Mouse (Mus musculus) kidney, postnatal 0 days (tissue): Measurements from ENCODE around the gene Slc26a8. TPM values are rescaled to one million over a fixed set of nuclear protein-coding genes. Genes with fewer than 3 reads are reported as not detected.

ENCODE experiments used
- ATAC-seq: fragments of 200-750 bp; cut with Nextera tagmentation; replicated peaks from 2 replicates; pipeline ENCODE4 v1.8.0; 2017; ENCODE audit warnings: low read depth, moderate number of reproducible peaks, moderate TSS enrichment, moderate library complexity; ENCODE audit not compliant: low FRiP score
- DNase-seq: peaks from one replicate; pipeline ENCODE4 v3.0.0-alpha.2; 2016; ENCODE audit warnings: low spot score
- H3K27ac ChIP-seq: fragments of 300-500 bp; sonication (generic); 2 replicates; pipeline ENCODE4 v1.5.1; 2014; ENCODE audit warnings: mild to moderate bottlenecking
- H3K27me3 ChIP-seq: fragments of 300-500 bp; sonication (generic); 2 replicates; pipeline ENCODE4 v1.6.1; 2014; ENCODE audit warnings: low read length, mixed read lengths; ENCODE audit not compliant: insufficient read depth
- H3K36me3 ChIP-seq: fragments of 300-500 bp; sonication (generic); 2 replicates; pipeline ENCODE4 v1.6.1; 2014; ENCODE audit warnings: low read length, mixed read lengths; ENCODE audit not compliant: insufficient read depth
- H3K4me1 ChIP-seq: fragments of 300-500 bp; sonication (generic); replicated peaks from 2 replicates; pipeline ENCODE4 v1.6.1; 2014; ENCODE audit warnings: antibody characterized with exemption, low read length, mixed read lengths; ENCODE audit not compliant: insufficient read depth
- H3K4me2 ChIP-seq: fragments of 300-500 bp; sonication (generic); 2 replicates; pipeline ENCODE4 v1.6.1; 2014; ENCODE audit warnings: mild to moderate bottlenecking, low read length, moderate library complexity, mixed read lengths
- H3K4me3 ChIP-seq: fragments of 300-500 bp; sonication (generic); replicated peaks from 2 replicates; pipeline ENCODE4 v1.5.1; 2014; ENCODE audit warnings: low read depth, low read length
- H3K9ac ChIP-seq: fragments of 300-500 bp; sonication (generic); 2 replicates; pipeline ENCODE4 v1.6.1; 2014; ENCODE audit warnings: low read depth, low read length
- H3K9me3 ChIP-seq: fragments of 300-500 bp; sonication (generic); replicated peaks from 2 replicates; pipeline ENCODE4 v1.6.1; 2016; ENCODE audit warnings: low read length, inconsistent platforms, mixed read lengths
- CTCF ChIP-seq: IDR thresholded peaks from 2 replicates; pipeline ENCODE4 v1.5.1; 2016; ENCODE audit warnings: antibody characterized with exemption, low read depth, mild to moderate bottlenecking, moderate library complexity
- WGBS: fragments of 180-500 bp; shearing (Covaris S2); extraction: QIAGEN DNeasy Blood & Tissue Kit; methylation state at CpG from one replicate; pipeline ENCODE4 v1.1.7; 2014; 5-methylcytosine and 5-hydroxymethylcytosine counted together
- polyA plus RNA-seq: library from polyadenylated mRNA; unstranded; fragments of >200 nt; fragmentation: Nextera tagmentation; extraction: Ambion mirVana; gene quantifications from 2 replicates; pipeline ENCODE4 v1.2.1, GENCODE M21; 2015

Slc26a8 gene
- polyA plus RNA-seq, 1 experiment from 2014 or later: 0.76 TPM

DNA sequence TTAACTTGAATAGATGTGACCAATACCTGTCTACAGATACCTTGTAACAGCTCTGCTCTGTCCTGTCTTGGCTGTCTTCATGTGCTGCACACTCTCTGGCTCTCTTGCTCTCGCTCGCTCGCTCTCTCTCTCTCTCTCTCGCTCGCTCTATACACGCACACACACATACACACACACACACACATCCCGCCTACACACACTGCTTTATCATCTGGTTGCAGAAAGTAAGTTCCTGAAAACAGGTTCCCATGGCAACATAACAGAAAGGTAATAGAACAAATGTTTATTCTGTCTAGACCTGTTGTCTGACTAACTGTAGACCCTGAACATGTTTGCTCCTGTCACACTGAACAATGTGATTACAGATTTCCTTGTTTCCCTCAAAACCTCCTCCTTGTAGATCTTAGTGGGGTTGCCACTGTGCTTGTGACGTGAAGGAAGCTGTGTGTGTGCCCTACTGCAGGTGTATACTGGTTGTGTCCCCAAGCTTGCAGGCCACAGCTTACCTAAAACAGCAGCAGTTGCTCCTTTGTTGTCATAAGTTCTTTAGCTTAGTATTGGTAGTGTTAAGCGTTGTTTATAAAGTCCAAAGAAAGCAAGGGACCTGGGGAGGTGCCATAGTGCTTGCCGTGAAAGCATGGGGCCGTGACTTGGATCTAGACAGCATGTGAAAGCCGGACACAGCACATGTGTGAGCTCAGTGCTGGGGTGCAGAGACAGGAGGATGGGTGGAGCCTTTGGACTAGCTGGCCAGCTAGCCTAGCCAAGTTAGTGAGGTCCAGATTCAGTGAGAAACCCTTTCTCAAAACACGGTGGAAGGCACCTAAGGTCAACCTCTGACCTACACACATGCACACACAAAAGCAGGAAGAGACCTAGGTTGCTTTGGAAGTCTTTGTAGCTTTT is 7.5 kb upstream of the Slc26a8 start:
- WGBS: 68% methylated on average over 13 of the region's 13 CpGs
- no peak for DNase-seq
- no peak for TF ChIP-seq CTCF
- H3K4me2 ChIP-seq: no peak overlapping the region
- H3K36me3 ChIP-seq: no peaks in the 10 kb centered on the region
- no peak overlapping the region for H3K4me3 ChIP-seq
- peaks cover 35% of the 10 kb centered on the region for H3K4me1 ChIP-seq
- no peaks in the 10 kb centered on the region for H3K27me3 ChIP-seq
- ATAC-seq: no peak
- H3K9me3 ChIP-seq: no peaks in the 10 kb centered on the region
- H3K27ac ChIP-seq: peak overlapping the region; percentile 26; the same call in 1 of the 2 replicates
- peak overlapping the region; percentile 14; the same call in 1 of the 2 replicates for H3K9ac ChIP-seq

DNA sequence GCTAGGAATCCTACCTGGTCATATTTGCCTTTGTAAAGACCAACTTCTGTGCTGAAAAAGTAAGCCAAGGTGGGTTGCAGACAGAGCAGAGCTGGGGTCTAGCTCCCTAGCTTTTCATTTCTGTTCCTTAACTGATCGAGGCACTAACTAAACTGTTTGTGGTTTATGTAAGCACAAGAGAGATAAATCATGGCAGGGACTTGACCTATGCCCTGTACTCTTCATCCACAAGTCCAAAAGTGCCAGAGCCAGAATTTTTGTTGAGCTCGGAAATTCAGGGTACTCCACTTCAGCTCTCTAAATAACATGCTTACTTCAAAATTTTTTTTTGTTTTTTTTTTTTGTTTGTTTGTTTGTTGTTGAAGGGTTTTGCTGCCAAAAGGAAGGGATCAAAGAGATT is 6.6 kb upstream of the Slc26a8 start:
- DNase-seq (no peak), ATAC-seq (no peak)
- no peak overlapping the region for H3K4me2 ChIP-seq
- no peak for TF ChIP-seq CTCF
- H3K36me3 ChIP-seq: no peaks in the 10 kb centered on the region
- 31% methylated on average over 2 of the region's 2 CpGs for WGBS
- no peak overlapping the region for H3K27ac ChIP-seq
- no peaks in the 10 kb centered on the region for H3K27me3 ChIP-seq
- H3K9me3 ChIP-seq: no peaks in the 10 kb centered on the region
- peaks cover 35% of the 10 kb centered on the region for H3K4me1 ChIP-seq
- H3K9ac ChIP-seq: no peak overlapping the region
- H3K4me3 ChIP-seq: no peak overlapping the region

DNA sequence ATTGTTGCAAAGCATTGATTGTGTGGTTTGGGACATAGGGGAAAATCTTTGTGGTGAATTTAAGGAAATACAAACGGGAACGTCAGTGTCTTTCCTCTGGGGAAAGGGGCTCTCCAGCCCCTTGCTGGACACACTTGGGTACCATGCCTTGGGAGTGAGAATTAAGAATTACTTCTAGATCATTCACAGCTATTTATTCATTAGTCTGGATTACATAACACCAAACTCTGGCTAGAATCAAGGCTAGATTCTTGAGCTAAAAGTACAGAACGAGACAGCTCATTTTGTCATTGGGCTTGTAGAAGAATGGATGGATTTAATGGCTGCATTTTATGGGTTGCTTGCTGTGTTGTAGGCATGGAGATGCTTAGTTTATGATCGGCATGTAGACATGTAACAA is 4.8 kb upstream of the Slc26a8 start:
- Histone ChIP-seq H3K9ac (no peak overlapping the region), H3K27me3 (no peaks in the 10 kb centered on the region), H3K36me3 (no peaks in the 10 kb centered on the region), H3K4me3 (no peak overlapping the region), H3K4me2 (no peak overlapping the region), H3K4me1 (peaks cover 35% of the 10 kb centered on the region), H3K27ac (no peak overlapping the region), H3K9me3 (no peaks in the 10 kb centered on the region)
- no peak for DNase-seq
- ATAC-seq: no peak
- WGBS: 83% methylated on average over 4 of the region's 4 CpGs
- no peak for TF ChIP-seq CTCF

GRCm38 (mm10) chr17:28694078-28694477 is 4.0 kb upstream of the Slc26a8 start:
- H3K27ac ChIP-seq: no peak overlapping the region
- DNase-seq (no peak), ATAC-seq (no peak)
- H3K27me3 ChIP-seq: no peaks in the 10 kb centered on the region
- no peaks in the 10 kb centered on the region for H3K9me3 ChIP-seq
- no peak overlapping the region for H3K9ac ChIP-seq
- no peak overlapping the region for H3K4me2 ChIP-seq
- H3K4me3 ChIP-seq: no peak overlapping the region
- WGBS: 78% methylated on average over 2 of the region's 2 CpGs
- H3K36me3 ChIP-seq: no peaks in the 10 kb centered on the region
- TF ChIP-seq CTCF: no peak
- peaks cover 42% of the 10 kb centered on the region for H3K4me1 ChIP-seq

- no peak for TF ChIP-seq CTCF
- WGBS: 18% methylated on average over 3 of the region's 3 CpGs
- H3K9ac ChIP-seq: peak overlapping the region; percentile 91; the same call in 1 of the 2 replicates
Measured at GRCm38 (mm10) chr17:28693086-28693485, 3.1 kb upstream of the Slc26a8 start.

DNA sequence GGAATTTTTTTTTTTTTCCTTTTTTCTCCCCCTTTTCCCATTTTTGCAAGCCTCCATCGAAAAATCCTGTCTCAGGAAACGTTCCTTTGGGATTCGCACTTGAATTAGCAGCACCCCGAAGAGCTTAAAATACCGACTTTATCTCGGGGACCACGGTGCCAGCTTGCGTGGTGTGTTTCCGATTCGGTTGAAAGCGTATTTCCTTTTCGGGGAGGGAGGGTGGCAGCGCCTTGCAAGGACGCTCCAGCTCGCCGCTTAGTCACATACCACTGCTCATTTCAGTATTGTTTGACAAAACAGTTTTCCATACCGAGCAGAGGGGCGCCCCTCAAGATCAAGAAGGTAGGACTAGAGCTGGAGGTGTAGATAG is 2.3 kb upstream of the Slc26a8 start:
- H3K36me3 ChIP-seq: no peaks in the 10 kb centered on the region
- ATAC-seq (no peak), DNase-seq (no peak)
- H3K4me1 ChIP-seq: peaks cover 30% of the 10 kb centered on the region
- H3K9me3 ChIP-seq: no peaks in the 10 kb centered on the region
- no peak for TF ChIP-seq CTCF
- H3K27me3 ChIP-seq: no peaks in the 10 kb centered on the region
- WGBS: under 1% methylated on average over 18 of the region's 18 CpGs
- H3K4me2 ChIP-seq: peak overlapping the region; percentile 78
- H3K9ac ChIP-seq: peak overlapping the region; percentile 91
- peak overlapping the region; percentile 96 for H3K4me3 ChIP-seq
- peak overlapping the region; percentile 98 for H3K27ac ChIP-seq

More at GRCm38 (mm10) chr17:28693086-28693485, 3.1 kb upstream of the Slc26a8 start:
- DNase-seq (no peak), ATAC-seq (no peak)
- Histone ChIP-seq H3K27me3 (no peaks in the 10 kb centered on the region), H3K27ac (0 out of 2 replicates have a peak overlapping the region, but pooled peaks have one; percentile 98), H3K36me3 (no peaks in the 10 kb centered on the region), H3K4me1 (peaks cover 38% of the 10 kb centered on the region), H3K4me2 (peak overlapping the region; percentile 78), H3K9me3 (no peaks in the 10 kb centered on the region), H3K4me3 (peak overlapping the region; percentile 96)
